Mouse (Mus musculus): ENCODE measurements around the gene BC024978. TPM values are rescaled to one million over a fixed set of nuclear protein-coding genes. Genes with fewer than 3 reads are reported as not detected.
A peak's percentile ranks its signal among the peaks of the same experiment; 100 is the strongest.
"Not testable (repeated sequence)": the region's sequence is repeated elsewhere in the genome, so short reads cannot be mapped to it uniquely, and the experiment has no call there.

The BC024978 gene
- total RNA-seq, 2 experiments from 2014 or later = 16.1 to 18.1 TPM

DNA sequence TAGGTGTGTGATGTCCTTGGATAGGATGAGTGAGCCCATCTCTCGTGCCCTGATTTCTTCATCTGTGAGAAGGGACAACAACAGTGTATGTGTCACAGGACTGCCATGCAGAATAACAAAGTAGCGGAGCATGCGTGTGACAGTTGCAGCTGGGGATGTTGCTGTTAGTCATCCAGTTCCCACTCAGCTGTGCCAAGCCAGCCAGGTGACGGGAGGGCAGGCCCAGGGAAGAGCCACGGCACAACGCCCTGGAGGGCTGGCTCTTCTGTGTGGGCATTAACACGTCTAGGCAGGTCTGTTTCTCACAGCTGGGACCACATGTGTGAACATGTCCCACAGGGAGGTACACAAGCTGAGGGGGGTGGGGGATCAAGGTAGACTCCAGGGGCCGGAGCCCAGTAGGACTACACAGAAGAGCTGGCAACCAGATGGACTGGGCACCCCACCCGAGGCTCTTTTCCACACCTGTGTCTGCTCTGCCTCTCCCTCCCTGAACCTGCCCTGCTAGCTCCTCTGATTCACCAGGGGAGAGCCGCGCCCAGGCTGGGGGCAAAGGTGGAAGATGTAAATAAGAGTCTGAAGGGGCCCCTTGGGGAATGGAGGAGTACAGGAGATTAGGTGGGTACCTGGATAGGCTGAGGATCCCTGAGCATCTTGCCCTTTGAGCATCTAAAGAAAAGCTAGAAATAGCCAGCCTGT, 29.4 kb downstream of the BC024978 start:
- peak; percentile 61 for DNase-seq

DNA sequence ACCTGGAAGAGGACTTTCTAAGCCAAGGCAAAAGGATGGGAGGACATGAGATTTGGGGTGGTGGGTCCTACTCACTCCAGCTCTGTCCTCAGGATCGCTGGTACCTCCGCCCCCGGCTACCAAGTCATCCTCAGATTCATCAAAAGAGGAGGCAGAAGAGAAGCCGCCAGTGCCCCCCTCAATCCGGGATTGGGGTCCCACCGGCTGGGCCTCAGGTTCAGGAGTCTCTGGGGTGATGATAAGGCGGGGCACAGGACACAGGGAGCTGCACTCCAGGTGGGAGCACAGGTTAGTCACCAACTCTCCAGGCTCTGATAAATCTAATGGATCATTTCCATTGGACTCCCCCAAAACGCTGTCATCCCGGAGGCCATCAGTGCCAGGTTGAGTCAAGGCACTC, 31.7 kb downstream of the BC024978 start:
- no peak for DNase-seq

DNA sequence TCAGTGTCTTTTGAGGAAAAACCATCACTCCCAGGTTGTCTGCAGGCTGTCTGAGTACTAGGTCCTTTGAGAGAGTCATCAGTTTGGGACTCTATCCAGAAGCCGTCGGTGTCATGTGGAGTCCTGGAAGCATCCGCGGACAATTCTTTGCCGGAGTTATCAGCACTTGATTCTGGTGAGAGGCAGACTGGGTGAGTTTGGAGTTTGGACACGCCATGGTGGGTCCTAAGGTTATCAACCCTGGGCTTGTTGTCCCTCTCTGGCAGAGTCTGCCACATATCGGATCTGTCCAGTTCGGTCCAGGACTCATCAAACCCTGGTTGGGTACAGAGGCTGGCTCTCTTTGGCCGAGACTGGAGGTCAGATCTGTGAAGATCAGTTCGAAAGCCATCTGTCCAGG, 32.1 kb downstream of the BC024978 start:
- no peak for DNase-seq

DNA sequence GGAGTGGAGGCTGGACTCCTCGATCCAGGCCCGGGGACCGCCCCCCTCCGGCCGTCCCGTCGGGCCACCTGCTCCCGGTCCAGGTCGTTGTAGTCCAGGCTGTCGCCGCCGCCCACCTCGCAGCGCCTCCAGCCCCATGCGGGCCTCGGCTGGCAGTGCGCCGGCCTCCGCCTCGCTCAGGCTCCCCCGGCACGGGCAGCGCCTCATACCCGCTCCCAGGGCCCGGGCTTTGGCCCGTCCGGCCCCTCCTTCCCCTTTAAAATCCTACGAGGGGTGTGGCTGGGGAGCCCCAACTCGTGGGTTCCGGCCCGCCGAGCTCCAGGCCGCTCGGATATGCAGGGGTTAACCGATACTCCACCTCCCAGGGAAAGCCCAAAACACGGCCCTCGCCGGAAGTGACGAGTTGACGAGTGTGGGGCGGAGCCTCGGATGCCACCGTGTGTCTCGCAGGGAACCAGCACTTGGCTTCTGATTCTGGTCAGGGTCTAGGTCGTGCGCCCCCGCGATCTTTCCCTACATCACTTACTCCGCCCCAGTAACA, 32.8 kb downstream of the BC024978 start, which contains the start of gene Itpkc:
Gene Itpkc (minus strand): TSS at position 381 of the 541 bp plus-strand sequence.
- peak; percentile 93 for DNase-seq

DNA sequence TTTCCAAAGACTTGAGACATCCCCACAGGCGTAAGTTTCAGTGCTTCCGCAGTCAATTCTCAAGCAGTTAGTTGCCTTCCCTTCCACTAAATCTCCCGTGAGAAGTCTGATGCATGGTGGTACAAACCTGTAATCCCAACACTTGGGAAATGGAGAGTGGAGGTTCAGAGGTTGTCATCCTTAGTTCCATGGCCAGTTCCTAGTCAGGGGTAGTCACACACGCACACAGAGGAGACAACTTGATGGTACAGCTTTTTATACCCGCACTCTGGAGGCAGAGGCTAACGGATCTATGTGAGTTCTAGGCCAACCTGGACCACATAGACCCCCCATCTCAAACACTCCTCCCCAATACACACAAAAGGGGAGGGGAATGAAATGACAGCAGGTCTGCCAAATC, 33.3 kb downstream of the BC024978 start:
- DNase-seq = no peak

DNA sequence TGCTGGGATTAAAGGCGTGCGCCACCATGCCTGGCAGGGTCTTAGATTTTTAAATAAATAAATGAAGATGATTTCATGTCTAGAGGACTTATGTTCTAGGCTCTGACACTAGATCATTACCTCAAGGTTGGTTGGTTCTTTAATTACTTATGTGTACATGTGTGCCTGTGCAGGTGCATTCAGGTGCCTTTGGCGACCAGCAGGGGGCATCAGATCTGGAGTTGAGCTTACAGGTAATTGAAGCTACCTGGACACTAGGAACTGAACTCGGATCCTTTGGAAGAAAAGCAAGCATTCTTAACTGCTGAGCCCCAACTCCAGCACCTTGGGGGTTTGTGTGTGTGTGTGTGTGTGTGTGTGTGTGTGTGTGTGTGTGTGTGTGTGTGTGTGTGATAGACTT, 35.2 kb downstream of the BC024978 start:
- no peak for DNase-seq

DNA sequence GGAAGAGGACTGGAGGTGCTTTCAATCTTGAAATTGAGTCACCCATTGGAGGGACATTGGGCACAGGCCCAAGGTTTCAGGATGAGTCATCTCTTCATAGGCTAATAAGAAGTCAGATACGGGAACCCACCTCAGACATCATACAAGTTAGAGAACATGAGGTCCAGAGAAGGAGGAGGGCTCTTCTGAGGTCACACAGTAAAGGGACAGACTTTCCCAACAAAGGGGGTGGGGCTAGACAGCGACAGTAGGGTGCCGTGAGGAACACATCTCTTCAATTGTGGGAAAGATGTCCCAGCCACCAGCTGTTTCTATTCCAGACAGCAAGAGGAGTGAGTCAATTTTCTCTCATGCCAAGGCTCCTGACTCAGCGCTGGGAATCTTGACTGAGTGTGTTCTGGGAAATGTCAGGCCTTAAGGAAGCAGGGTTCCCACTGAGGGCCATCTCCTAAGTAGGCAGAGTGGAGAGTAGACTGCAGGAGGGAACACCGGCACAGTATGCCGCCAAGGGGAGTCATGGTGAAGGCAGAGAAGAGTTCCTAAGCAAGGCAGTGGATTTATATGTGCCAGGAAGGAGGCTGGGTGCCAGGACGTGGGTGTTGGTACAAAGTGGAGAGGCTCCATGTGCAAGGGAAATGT, 36.2 kb downstream of the BC024978 start:
- peak; percentile 82 for DNase-seq

GRCm38 (mm10) chr7:27232781-27233281, 37.2 kb downstream of the BC024978 start, which contains the start of gene Coq8b:
Gene Coq8b, plus strand, starts transcription at chr7:27233023.
- peak; percentile 94 for DNase-seq

DNA sequence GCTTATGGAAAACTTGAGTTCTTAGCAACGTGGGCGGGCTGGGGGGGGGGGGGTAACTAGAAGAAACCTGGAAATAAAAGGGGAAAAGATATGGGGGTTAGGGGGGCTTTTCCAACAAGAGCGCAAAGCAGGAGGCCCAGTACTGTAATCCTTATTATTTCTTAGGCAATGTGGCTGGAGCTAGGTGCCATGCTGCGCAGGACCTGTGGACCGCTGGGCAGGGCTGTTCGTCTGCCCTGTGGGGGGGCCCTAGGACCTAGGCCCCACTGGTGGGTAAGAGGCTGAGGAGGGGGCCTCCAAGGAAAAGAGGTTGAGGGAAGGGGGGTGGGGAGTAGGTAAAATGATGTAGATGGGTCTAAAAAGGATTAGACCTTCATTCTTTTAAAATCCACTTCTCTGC, 37.7 kb downstream of the BC024978 start:
- DNase-seq = no peak

DNA sequence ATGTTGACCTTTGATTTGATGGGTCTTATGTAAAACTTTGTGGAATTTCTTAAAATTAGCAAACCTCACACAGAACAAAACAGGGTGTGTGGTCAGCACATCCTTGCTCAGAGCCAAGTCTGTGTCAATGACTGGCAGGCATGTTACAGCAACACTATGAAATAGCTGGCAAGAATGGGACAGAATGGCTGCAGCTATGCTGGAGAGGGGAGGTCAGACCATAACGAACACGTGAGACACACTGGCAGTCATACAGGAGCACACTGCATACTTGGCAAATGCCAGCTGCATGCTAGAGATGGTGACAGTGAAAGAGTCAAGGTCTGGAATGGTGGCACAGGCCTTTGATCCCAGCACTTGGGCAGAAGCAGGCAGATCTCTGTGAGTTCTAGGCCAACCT, 40.1 kb downstream of the BC024978 start:
- peak; percentile 54 for DNase-seq

DNA sequence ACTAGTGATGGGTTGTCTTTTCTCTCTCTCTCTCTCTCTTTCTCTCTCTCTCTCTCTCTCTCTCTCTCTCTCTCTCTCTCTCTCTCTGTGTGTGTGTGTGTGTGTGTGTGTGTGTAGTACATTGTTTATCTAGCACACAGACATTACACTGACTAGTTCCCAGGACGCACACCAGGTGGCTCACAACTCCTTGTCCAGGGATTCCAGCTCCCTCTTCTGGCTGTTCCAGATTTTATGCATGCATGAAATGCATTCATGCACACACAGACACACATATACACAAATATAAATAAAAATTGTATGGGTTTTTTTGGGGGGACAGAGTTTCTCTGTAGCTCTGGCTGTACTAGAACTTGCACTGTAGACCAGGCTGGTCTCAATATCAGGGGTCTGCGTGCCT, 41.9 kb downstream of the BC024978 start:
- no peak for DNase-seq

GRCm38 (mm10) chr7:27238568-27238967, 43.0 kb downstream of the BC024978 start:
- DNase-seq = no peak

- DNase-seq = no peak
Observed at GRCm38 (mm10) chr7:27243211-27243610, 47.6 kb downstream of the BC024978 start.

GRCm38 (mm10) chr7:27244088-27244487, 48.5 kb downstream of the BC024978 start:
- not testable (repeated sequence) for DNase-seq

- DNase-seq = peak; percentile 40
Observed at GRCm38 (mm10) chr7:27249146-27249545, 53.6 kb downstream of the BC024978 start.

- DNase-seq = no peak
Observed at GRCm38 (mm10) chr7:27249928-27250327, 54.3 kb downstream of the BC024978 start.

DNA sequence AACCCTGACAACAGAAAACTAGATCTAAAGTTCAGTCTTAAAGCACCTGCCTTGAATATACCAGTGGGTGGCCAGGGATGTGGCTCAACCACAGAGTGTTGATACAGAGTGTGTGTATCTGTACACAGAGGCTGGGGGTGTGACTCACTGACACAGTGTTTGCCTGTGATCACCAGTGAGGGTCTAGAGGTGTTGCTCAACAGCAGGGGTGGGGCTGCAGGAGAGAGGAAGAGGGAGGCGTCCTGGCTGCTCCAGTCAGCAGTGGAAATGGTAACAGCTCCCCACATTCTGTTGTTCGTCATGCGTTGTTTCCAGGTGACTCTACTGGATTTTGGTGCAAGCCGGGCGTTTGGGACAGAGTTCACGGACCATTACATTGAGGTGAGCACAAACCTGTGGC, 56.4 kb downstream of the BC024978 start:
- DNase-seq = no peak

DNA sequence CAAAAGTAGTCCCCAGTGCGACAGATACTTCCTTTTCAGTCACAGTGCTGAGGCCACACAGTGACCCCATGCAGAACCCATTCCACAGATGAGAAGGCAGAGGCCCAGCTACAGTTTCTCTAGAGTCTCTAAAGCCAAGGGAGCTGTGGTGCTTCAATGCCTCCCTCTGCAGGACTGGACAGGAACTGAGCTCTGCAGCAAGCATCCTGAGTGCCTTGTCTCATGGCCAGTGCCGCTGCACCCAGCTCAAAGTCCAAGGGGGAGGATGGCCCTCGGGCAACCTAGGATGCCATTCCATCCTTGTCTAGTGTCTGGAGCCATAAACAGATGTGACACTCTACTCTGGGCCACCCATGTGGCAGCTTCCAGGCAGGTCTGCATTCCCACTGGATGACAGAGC, 60.1 kb downstream of the BC024978 start:
- peak; percentile 20 for DNase-seq

DNA sequence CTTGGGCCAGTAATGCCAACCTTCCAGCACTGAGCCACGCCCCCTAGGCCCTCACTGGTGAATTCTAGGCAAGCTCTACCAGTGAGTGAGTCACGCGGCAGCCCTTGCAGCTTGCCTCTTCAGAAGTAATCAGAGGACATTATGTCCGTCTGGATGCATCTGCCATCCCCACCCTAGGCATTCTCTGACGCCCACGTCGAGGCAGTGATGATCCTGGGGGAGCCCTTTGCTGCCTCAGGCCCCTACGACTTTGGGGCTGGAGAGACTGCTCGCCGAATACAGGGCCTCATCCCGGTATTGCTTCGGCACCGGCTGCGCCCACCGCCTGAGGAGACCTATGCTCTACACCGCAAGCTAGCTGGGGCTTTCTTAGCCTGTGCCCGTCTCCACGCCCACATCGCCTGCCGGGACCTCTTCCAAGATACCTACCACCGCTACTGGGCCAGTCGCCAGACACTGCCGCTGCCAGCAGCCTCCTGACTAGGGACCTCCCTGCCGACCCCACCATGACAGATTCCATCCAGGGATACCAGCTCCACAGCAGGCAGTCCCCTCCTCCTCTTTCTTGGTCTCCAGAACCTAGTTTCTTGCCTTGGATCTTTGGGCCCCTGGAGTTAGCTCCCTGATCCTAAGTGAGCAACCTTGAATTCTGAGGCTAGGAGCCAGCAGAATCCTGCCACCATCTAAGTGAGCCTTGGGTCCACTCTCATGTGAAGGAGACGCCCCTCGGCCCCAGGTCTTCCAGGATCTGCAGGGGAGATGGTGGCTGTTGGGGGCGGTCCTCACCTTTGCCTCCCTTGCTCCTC, 61.7 kb downstream of the BC024978 start:
- DNase-seq = peak; percentile 78

DNA sequence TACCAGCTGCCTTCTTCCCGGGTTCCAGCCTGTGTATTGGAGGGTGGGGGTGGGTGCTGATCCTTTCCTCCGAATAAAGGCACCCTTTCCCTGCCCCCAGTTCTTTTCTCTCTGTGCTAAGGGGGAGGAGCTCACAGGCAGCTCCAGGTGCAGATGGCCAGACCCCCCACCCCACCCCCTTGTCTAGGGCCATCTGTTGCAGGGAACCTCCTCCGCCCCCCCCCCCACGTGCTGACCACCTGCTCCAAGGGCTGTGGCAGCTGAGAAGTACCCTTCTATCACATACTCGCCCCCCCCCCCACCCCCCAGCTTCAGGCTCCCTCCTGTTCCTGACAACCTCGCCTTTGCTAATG, 62.2 kb downstream of the BC024978 start:
- DNase-seq = no peak

DNA sequence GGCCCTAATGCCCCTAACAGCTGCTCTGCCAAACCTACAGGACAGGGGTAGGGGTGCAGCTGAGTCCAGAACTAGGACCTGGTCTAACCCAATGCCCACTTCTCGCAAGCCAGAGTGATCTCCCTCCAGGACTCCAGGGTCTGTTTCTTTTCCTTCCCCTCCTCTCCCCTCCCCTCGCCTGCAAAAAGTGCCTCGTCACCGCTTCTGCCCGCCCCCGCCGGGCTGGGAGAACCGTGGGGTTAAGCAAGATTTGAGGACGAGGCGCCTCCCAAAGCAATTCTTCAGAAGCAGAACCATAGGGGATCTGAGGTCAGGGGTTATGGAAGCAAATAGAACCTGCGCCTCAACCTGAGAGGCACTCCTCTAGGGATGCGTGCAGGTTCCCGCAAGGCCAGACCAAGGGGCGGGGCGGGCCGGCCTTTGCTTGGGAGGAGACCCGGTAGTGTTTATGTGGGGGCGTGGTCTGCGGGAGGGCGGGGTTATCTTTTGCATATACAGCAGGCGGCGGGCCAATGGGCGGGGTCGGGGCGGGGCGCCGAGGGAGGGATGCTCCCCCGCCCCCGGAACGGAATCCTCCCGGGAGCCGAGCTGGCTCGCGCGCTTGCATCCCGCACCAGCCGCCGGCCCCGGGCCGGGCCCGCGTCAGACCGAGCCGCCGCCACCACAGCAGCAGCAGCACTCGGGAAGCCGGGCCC, 62.8 kb downstream of the BC024978 start, which contains the start of gene Numbl:
Gene Numbl (plus strand): TSS at position 229 of the 695 bp plus-strand sequence.
- DNase-seq = peak; percentile 97

- peak; percentile 26 for DNase-seq
Observed at GRCm38 (mm10) chr7:27259271-27259721, 63.7 kb downstream of the BC024978 start.

Data from adrenal gland, postnatal 10 days (tissue).